Mouse (Mus musculus) ES-E14 (cell line): Measurements from ENCODE around the gene Tjp2. TPM values are rescaled to one million over a fixed set of nuclear protein-coding genes. Genes with fewer than 3 reads are reported as not detected.
A peak's percentile ranks its signal among the peaks of the same experiment; 100 is the strongest.

ENCODE experiments used
- DNase-seq: peaks from one replicate; pipeline ENCODE4 v3.0.0-alpha.2; 2013; ENCODE audit warnings: low read depth, low spot score
- H3K27ac ChIP-seq: 2 replicates; pipeline ENCODE4 v1.5.1; 2012; ENCODE audit warnings: low read depth, mild to moderate bottlenecking, low read length, moderate library complexity, mixed read lengths; ENCODE audit not compliant: poor library complexity, insufficient read depth, severe bottlenecking
- H3K36me3 ChIP-seq: 2 replicates; pipeline ENCODE4 v1.6.1; 2012; ENCODE audit warnings: mild to moderate bottlenecking, low read length, moderate library complexity, mixed read lengths; ENCODE audit not compliant: control insufficient read depth, poor library complexity, insufficient read depth, severe bottlenecking
- H3K4me1 ChIP-seq, 2 experiments: fragments of 150-350 bp in 1 of 2; sonication (generic) in 1 of 2; 2 replicates each; pipeline ENCODE4 v1.6.1; 2012; ENCODE audit warnings: low read length in 2 of 2, mild to moderate bottlenecking in 1 of 2, mixed read lengths in 1 of 2; ENCODE audit not compliant: control insufficient read depth in 2 of 2, insufficient read depth in 2 of 2, poor library complexity in 1 of 2
- H3K4me3 ChIP-seq, 2 experiments: fragments of 150-350 bp in 1 of 2; sonication (generic) in 1 of 2; 2 replicates each; pipeline ENCODE4 v1.5.1; 2012; ENCODE audit warnings: low read length in 2 of 2, low read depth in 1 of 2, mild to moderate bottlenecking in 1 of 2, mixed read lengths in 1 of 2; ENCODE audit not compliant: insufficient read depth in 1 of 2, poor library complexity in 1 of 2, severe bottlenecking in 1 of 2
- H3K9ac ChIP-seq: 2 replicates; pipeline ENCODE4 v1.6.1; 2012; ENCODE audit warnings: low read depth, mild to moderate bottlenecking, low read length, mixed read lengths; ENCODE audit not compliant: poor library complexity, insufficient read depth, severe bottlenecking
- H3K9me3 ChIP-seq: fragments of 150-350 bp; sonication (generic); 2 replicates; pipeline ENCODE4 v1.6.1; 2012; ENCODE audit warnings: low read depth, mild to moderate bottlenecking, low read length; ENCODE audit not compliant: control insufficient read depth, insufficient read depth
- CHD2 ChIP-seq: IDR thresholded peaks from 2 replicates; pipeline ENCODE4 v1.6.1; 2014; ENCODE audit warnings: mild to moderate bottlenecking, low read depth, low read length, inconsistent platforms
- HCFC1 ChIP-seq: IDR thresholded peaks from 2 replicates; pipeline ENCODE4 v1.6.1; 2012; ENCODE audit warnings: low read length, inconsistent platforms, borderline replicate concordance; ENCODE audit not compliant: insufficient read depth
- MAFK ChIP-seq: IDR thresholded peaks from 2 replicates; pipeline ENCODE4 v1.6.1; 2014; ENCODE audit warnings: mild to moderate bottlenecking, low read depth, low read length, inconsistent platforms; ENCODE audit not compliant: insufficient read depth
- ZC3H11A ChIP-seq: IDR thresholded peaks from 2 replicates; pipeline ENCODE4 v1.6.1; 2012; ENCODE audit warnings: low read depth, mild to moderate bottlenecking, inconsistent platforms, low read length, borderline replicate concordance
- ZNF384 ChIP-seq: IDR thresholded peaks from 2 replicates; pipeline ENCODE4 v1.6.1; 2012; ENCODE audit warnings: low read depth, low read length, inconsistent platforms
- in situ Hi-C, 2 experiments: fragments of 600-800 bp; cut with MboI; formaldehyde crosslinking; loops; one replicate each; pipeline ENCODE4 v1.15.1; 2025; ENCODE audit warnings: low sequenced_read_pairs in 2 of 2, inconsistent platforms in 1 of 2; ENCODE audit not compliant: unreplicated experiment in 2 of 2
- total RNA-seq: library from RNA; depleted of rRNA; stranded (reverse); fragments of 300-350 nt; gene quantifications from 2 replicates; pipeline ENCODE4 v1.2.3, GENCODE M21; 2012

Gene Tjp2
- total RNA-seq, 1 experiment, result 97.3 TPM

GRCm38 (mm10) chr19:24259390-24260351 is 34.8 kb upstream of the Tjp2 start:
- in situ Hi-C loops, result no loop called here
- no peak overlapping the region for H3K9ac ChIP-seq
- H3K4me1 ChIP-seq, result peaks cover 0 to 2% of the 10 kb centered on the region in 2 experiments; a peak in 2 of 4 replicates
- no peaks in the 10 kb centered on the region for H3K9me3 ChIP-seq
- H3K27ac ChIP-seq, result no peak overlapping the region
- peaks cover 6% of the 10 kb centered on the region for H3K36me3 ChIP-seq
- DNase-seq, result no peak
- H3K4me3 ChIP-seq, result no peak overlapping the region
- TF ChIP-seq ZC3H11A (no peak), ZNF384 (no peak), HCFC1 (no peak), CHD2 (no peak), MAFK (no peak)

DNA sequence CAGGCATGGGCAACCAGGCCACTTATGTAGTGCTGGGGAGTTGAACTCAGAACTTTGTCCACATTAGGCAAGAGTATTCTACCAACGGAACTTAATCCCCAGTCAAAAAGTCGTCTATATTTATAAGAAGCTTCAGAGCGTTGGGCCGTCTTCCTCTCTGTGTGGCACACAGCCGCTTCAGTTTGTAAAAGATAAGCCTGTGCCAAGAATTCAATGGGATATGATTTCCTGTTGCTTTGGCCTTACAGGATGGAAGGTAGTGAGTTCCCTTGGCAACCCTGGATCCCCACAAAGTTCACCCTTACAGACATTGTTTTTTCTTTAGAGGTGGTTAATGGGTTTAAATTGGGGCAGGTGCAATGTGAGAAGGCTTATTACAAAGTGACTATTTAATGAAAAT is 33.5 kb upstream of the Tjp2 start:
- no peak overlapping the region for H3K27ac ChIP-seq

DNA sequence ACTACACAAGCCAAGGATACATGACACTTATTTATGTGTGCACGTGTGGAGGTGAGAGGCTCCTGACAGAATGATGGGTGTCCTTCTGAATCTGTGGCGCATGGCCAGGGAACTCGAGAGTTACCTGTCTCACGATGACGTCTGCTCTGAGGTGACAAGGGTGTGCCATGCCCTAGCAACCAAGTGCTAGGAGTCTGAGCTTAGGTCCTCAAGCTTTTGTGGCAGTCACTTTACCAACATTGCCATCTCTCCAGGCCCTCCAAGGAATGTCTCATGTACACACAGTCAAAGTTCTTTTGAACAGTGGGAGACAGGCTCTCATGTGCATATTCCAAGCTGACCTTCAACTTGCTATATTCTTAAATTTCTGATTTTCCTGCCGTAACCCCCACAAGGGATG is 33.1 kb upstream of the Tjp2 start:
- no peak overlapping the region for H3K9ac ChIP-seq
- no peaks in the 10 kb centered on the region for H3K9me3 ChIP-seq
- DNase-seq, result no peak
- TF ChIP-seq ZC3H11A (no peak), ZNF384 (no peak), HCFC1 (no peak), MAFK (no peak), CHD2 (no peak)
- in situ Hi-C loops, result no loop called here
- H3K4me3 ChIP-seq, result no peak overlapping the region
- H3K36me3 ChIP-seq, result peaks cover 3% of the 10 kb centered on the region; the same call in 1 of the 2 replicates
- no peak overlapping the region for H3K27ac ChIP-seq
- peaks cover 0 to 4% of the 10 kb centered on the region in 2 experiments; a peak in 2 of 4 replicates for H3K4me1 ChIP-seq

More for the DNA sequence above, 33.5 kb upstream of the Tjp2 start:
- Histone ChIP-seq H3K4me3 (no peak overlapping the region), H3K4me1 (peaks cover 0 to 2% of the 10 kb centered on the region in 2 experiments; a peak in 2 of 4 replicates), H3K36me3 (peaks cover 3% of the 10 kb centered on the region; the same call in 1 of the 2 replicates), H3K9me3 (no peaks in the 10 kb centered on the region), H3K9ac (no peak overlapping the region)
- no peak for DNase-seq
- in situ Hi-C loops, result no loop called here
- TF ChIP-seq ZNF384 (no peak), ZC3H11A (no peak), HCFC1 (no peak), MAFK (no peak), CHD2 (no peak)

DNA sequence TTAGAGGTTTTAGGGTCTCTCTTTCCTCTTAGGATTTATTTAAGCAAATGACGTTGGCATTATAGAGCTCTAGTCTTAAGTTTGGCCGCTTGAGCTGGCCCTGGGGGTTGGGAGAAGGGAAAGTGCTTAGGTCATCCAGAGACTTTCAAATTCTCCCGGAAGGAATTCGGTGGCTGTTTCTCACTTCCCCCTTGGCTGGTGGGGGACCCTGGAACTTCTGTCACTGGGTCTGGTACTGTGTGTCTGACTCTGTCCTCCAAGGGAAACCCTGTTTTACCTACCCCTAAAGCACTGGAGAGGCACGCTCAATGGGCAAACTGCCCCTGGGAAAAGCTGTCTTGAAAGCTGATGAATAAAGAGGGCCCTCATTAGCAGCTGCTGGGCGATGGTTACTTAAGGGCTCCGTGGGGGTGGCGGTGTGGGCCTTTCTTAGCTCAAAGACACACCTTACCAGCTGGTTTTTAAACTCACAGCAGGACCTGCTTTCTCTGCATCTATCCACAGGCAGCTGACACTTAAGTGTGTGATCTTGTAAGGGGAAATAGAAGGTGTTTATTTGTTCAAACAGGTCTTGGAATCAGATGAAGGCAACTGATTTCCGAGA is 28.9 kb upstream of the Tjp2 start:
- Histone ChIP-seq H3K4me3 (no peak overlapping the region), H3K36me3 (no peaks in the 10 kb centered on the region), H3K27ac (no peak overlapping the region), H3K4me1 (peaks cover 0 to 19% of the 10 kb centered on the region in 2 experiments; a peak in 2 of 4 replicates), H3K9me3 (no peaks in the 10 kb centered on the region), H3K9ac (peak overlapping the region; percentile 7; the same call in 1 of the 2 replicates)
- no peak for DNase-seq
- no peak for TF ChIP-seq ZC3H11A
- no peak for TF ChIP-seq CHD2
- no peak for TF ChIP-seq ZNF384
- TF ChIP-seq MAFK, result no peak
- in situ Hi-C loops, result no loop called here
